Mouse (Mus musculus) liver, embryonic 13.5 days (tissue): ENCODE measurements at regions not wholly inside any gene's neighbourhood (a gene's known extent, or its start where the extent isn't known, plus 50 kb on each side); places are given as distances from the start of the nearest gene placed in this dataset.

Source experiments
- ATAC-seq: fragments of 200-750 bp; cut with Nextera tagmentation; 2 replicates; pipeline ENCODE4 v1.8.0; 2017; ENCODE audit warnings: low read depth, mild to moderate bottlenecking, moderate number of reproducible peaks, moderate library complexity
- DNase-seq: peaks from one replicate; pipeline ENCODE4 v3.0.0; 2022
- H3K27ac ChIP-seq: fragments of 300-500 bp; sonication (generic); 2 replicates; pipeline ENCODE4 v1.5.1; 2015; ENCODE audit warnings: moderate library complexity, mild to moderate bottlenecking, inconsistent platforms
- H3K27me3 ChIP-seq: fragments of 300-500 bp; sonication (generic); 2 replicates; pipeline ENCODE4 v1.6.1; 2015; ENCODE audit warnings: mild to moderate bottlenecking, inconsistent platforms
- H3K36me3 ChIP-seq: fragments of 300-500 bp; sonication (generic); 2 replicates; pipeline ENCODE4 v1.6.1; 2015; ENCODE audit warnings: mild to moderate bottlenecking, inconsistent platforms
- H3K4me1 ChIP-seq: fragments of 300-500 bp; sonication (generic); replicated peaks from 2 replicates; pipeline ENCODE4 v1.6.1; 2015; ENCODE audit warnings: inconsistent platforms
- H3K4me2 ChIP-seq: fragments of 300-500 bp; sonication (generic); 2 replicates; pipeline ENCODE4 v1.6.1; 2015; ENCODE audit warnings: inconsistent platforms, mild to moderate bottlenecking, moderate library complexity
- H3K4me3 ChIP-seq: fragments of 300-500 bp; sonication (generic); replicated peaks from 2 replicates; pipeline ENCODE4 v1.5.1; 2015; ENCODE audit warnings: mild to moderate bottlenecking, inconsistent platforms
- H3K9ac ChIP-seq: fragments of 300-500 bp; sonication (generic); 2 replicates; pipeline ENCODE4 v1.6.1; 2015; ENCODE audit warnings: mild to moderate bottlenecking, inconsistent platforms
- H3K9me3 ChIP-seq: fragments of 300-500 bp; sonication (generic); replicated peaks from 2 replicates; pipeline ENCODE4 v1.6.1; 2016; ENCODE audit warnings: inconsistent platforms
- WGBS: fragments of 180-500 bp; shearing (Covaris S2); methylation state at CpG from one replicate; pipeline ENCODE4 v1.1.7; 2015; ENCODE audit not compliant: insufficient replicate concordance; 5-methylcytosine and 5-hydroxymethylcytosine counted together

DNA sequence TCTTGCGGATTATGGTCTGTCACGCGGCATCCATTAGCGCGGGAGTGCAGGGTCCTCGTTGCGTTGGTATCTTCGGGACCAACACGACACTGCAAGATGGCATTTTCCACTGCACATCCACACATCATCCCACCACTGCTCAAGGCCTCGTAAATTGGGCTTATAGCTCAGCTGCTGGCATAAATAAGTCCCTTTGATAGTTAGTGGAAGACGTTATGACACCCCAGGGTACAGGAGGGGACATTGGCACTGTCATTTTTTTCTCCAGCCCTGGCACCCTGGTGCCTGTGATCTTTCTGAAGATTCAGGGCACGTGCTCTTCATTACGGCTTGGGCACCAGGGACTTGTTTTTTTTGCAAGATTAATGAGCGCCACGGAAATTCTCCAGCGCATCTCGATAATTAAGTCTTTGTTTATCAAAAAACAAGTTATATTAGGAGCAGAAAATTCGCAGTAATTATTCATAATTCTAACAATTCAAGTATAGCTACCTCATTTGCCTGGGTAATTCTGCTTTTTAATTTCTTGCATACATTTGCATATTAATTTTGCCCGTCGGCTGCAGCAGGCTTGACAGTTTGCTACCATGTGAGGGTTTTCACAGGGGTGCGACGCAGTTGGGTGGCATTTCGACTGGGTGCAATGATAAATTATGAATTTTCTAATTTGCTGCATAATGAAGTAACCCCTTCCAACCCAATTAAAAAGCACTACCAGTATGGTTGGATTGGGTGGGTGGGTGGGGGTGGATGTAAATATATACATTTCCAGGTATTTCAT lies 119.1 kb downstream of the Vrk1 start:
- WGBS, result 82% methylated on average over 23 of the region's 23 CpGs
- no peak for ATAC-seq
- no peak overlapping the region for H3K9ac ChIP-seq

DNA sequence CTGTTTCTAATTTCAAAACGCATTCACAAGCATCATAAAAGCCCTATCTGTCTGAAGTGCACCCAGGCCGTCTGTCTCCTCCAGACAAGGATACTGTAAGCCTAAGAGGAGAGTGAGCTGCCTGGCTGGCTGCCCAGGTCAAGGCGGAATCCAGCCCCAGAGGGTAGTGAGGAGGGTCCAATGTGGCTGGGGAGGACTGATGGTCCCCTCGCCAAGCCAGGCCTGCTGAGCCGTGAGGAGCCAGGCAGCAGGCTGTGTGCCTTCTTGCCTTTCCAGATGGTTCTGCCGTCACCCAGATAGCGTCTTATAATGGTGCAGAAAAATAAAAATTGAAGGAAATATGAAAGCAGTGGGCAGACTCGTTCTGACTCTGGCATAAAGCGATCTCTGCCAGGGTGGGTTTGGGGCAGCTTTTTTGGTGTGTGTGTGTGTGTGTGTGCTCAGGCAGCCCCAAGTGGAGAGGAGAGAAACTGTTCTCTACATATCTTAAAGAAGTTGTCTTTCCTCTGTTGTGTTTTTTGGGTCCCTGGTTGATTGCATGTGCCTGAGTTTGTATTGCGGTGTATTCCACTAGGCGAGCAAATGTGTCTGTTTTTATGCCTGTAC lies 120.1 kb downstream of the Vrk1 start:
- WGBS, result 66% methylated on average over 11 of the region's 11 CpGs

More for the DNA sequence above, 119.1 kb downstream of the Vrk1 start:
- Histone ChIP-seq H3K4me1 (no peaks in the 10 kb centered on the region), H3K27ac (no peak overlapping the region), H3K9me3 (peaks cover 8% of the 10 kb centered on the region; the same call in 1 of the 2 replicates), H3K27me3 (no peaks in the 10 kb centered on the region), H3K36me3 (no peaks in the 10 kb centered on the region), H3K4me2 (no peak overlapping the region), H3K4me3 (no peak overlapping the region)
- no peak for DNase-seq

DNA sequence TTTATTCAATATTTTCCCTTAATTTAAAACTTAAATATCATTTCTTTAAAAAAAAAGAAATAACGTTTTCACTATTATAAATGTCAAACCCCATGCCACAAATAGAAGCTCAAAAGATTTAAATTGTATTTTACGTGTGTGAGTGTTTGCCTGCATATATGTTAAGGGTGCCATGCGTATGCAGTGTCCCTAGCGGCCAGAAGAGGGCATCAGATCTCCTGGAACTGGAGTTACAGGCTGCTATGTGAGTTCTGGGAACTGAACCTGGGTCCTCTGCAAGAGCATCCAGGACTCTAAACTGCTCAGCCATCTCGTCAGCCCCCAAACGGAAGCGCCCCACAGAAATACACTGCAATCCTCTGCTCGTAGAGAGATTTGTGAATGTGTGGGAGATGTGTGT lies 122.7 kb downstream of the Vrk1 start:
- H3K9me3 ChIP-seq, result 0 out of 2 replicates have a peak, but pooled peaks cover 6% of the 10 kb centered on the region

More for the DNA sequence above, 120.1 kb downstream of the Vrk1 start:
- DNase-seq, result no peak
- ATAC-seq, result no peak
- H3K9me3 ChIP-seq, result peaks cover 6% of the 10 kb centered on the region; the same call in 1 of the 2 replicates
- no peak overlapping the region for H3K4me2 ChIP-seq
- no peak overlapping the region for H3K9ac ChIP-seq
- no peaks in the 10 kb centered on the region for H3K4me1 ChIP-seq
- no peaks in the 10 kb centered on the region for H3K27me3 ChIP-seq
- no peak overlapping the region for H3K27ac ChIP-seq
- H3K4me3 ChIP-seq, result no peak overlapping the region
- H3K36me3 ChIP-seq, result no peaks in the 10 kb centered on the region

DNA sequence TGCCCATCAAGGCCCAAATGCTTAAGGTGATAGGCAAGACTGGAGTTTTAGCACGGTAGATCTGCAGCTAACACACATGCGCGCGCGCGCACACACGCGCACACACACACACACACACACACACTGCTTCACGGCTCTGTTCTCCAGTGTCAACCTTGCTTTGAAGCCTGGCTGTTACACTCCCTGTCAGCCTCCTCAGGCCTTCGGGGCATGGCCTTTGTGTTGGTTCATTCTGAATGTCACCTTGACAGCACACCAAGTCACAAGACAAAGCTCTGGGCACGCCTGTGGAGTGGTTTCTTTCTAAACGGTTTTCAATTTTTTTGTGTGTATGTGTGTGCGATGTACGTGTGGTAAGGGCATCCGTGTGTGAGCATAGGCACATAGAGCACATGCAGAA lies 128.4 kb downstream of the Vrk1 start:
- Histone ChIP-seq H3K9ac (no peak overlapping the region), H3K4me3 (no peak overlapping the region), H3K4me1 (no peaks in the 10 kb centered on the region), H3K9me3 (no peaks in the 10 kb centered on the region), H3K4me2 (no peak overlapping the region), H3K27me3 (no peaks in the 10 kb centered on the region), H3K27ac (no peak overlapping the region), H3K36me3 (no peaks in the 10 kb centered on the region)
- no peak for ATAC-seq
- DNase-seq, result no peak
- WGBS, result 80% methylated on average over 15 of the region's 15 CpGs

More for the DNA sequence above, 122.7 kb downstream of the Vrk1 start:
- Histone ChIP-seq H3K27ac (no peak overlapping the region), H3K9ac (no peak overlapping the region), H3K4me1 (no peaks in the 10 kb centered on the region), H3K4me3 (no peak overlapping the region), H3K4me2 (no peak overlapping the region), H3K27me3 (no peaks in the 10 kb centered on the region), H3K36me3 (no peaks in the 10 kb centered on the region)
- 76% methylated on average over 8 of the region's 8 CpGs for WGBS
- DNase-seq, result no peak
- ATAC-seq, result no peak

DNA sequence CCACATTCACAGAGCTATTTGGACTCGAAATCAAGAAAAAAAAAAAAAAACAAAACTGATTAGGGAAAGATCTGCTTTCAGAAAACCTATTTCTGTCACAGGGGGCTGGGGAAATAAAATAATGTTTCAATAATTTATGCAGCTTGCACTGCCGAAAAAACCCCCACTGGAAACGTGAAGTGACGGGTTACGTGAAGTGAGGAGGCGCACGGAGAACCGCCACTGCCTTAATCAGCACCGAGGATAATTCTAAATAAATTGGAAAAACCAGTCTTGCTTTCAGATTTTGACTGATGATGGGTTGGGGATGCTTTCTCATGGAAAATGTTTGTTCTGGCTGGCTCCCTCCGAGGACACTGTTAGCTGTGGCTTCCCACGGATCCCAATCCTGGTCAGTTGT lies 129.5 kb downstream of the Vrk1 start:
- 76% methylated on average over 11 of the region's 11 CpGs for WGBS
- no peaks in the 10 kb centered on the region for H3K36me3 ChIP-seq

DNA sequence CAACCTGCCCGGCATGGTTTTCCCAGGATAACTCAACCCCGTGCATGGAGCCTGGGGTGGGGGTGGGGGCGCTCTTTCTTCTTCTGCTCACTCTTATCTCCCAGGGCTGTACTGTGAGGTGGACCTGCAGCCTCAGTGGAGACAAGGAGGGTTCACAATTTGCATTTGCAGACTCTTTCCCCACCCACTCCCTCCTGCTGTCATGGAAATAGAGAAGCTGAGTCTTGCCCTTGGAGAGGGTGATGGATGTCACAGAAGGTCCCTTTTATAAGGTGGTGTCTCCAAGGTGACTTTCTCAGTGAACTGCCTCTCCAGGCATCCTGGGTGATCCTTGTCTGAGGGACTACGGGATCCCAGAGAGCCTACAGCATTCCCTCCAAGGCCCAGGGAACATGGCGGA lies 129.9 kb downstream of the Vrk1 start:
- ATAC-seq (no peak), DNase-seq (no peak)
- Histone ChIP-seq H3K9me3 (no peaks in the 10 kb centered on the region), H3K27ac (no peak overlapping the region), H3K9ac (no peak overlapping the region), H3K4me1 (no peaks in the 10 kb centered on the region), H3K4me3 (no peak overlapping the region), H3K27me3 (no peaks in the 10 kb centered on the region), H3K4me2 (no peak overlapping the region), H3K36me3 (no peaks in the 10 kb centered on the region)
- WGBS, result 52% methylated on average over 5 of the region's 5 CpGs

More for the DNA sequence above, 129.5 kb downstream of the Vrk1 start:
- Histone ChIP-seq H3K9me3 (no peaks in the 10 kb centered on the region), H3K4me2 (no peak overlapping the region), H3K27me3 (no peaks in the 10 kb centered on the region), H3K4me3 (no peak overlapping the region), H3K9ac (no peak overlapping the region), H3K4me1 (no peaks in the 10 kb centered on the region), H3K27ac (no peak overlapping the region)
- DNase-seq (no peak), ATAC-seq (no peak)

DNA sequence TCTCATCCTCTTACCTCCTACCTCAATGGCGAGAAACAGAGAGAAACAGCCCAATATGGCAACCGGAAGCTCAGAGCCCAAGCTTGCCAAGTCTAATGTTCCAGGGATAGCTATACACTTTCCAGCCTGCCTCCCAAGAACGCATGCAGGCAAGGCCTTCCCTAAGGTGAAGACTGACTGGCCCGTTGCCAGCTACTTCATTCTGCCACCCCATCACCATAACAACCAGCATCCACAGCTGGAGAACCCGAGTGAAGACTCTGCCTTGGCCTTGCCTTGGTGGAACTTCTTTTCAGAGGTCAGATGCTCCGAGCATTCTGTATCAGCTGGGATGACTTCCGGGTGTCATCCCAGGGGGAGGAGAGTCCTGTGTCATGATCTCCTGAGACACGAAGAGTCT lies 130.6 kb downstream of the Vrk1 start:
- Histone ChIP-seq H3K4me1 (no peaks in the 10 kb centered on the region), H3K4me2 (no peak overlapping the region), H3K4me3 (no peak overlapping the region), H3K27ac (no peak overlapping the region), H3K9me3 (no peaks in the 10 kb centered on the region), H3K27me3 (no peaks in the 10 kb centered on the region), H3K36me3 (no peaks in the 10 kb centered on the region), H3K9ac (no peak overlapping the region)
- WGBS, result 72% methylated on average over 8 of the region's 8 CpGs
- ATAC-seq (no peak), DNase-seq (no peak)

DNA sequence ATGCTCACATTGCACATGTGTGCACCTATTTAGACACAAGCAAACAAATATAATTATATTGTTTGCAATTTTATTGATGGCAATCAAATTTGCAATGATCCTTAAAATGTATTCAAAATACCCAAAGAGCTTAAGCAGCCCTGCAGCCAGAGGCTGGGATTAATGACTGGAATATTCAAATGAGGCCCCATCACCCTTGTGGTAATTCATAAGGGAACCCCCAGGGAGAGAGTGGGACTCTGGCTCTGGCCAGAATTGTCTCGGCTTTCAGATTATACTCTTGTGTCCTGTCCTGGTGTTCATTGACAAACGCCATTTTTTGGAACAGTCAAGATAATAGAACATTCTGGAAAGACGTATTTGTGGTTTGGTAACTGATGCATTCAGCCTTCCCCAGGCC lies 133.5 kb downstream of the Vrk1 start:
- 70% methylated on average over 3 of the region's 3 CpGs for WGBS
- H3K4me3 ChIP-seq, result no peak overlapping the region
- DNase-seq, result no peak
- H3K4me1 ChIP-seq, result no peaks in the 10 kb centered on the region
- no peaks in the 10 kb centered on the region for H3K36me3 ChIP-seq
- no peak overlapping the region for H3K27ac ChIP-seq
- no peaks in the 10 kb centered on the region; the same call in none of the 2 replicates for H3K9me3 ChIP-seq
- no peak overlapping the region for H3K9ac ChIP-seq
- no peak overlapping the region for H3K4me2 ChIP-seq
- ATAC-seq, result no peak
- no peaks in the 10 kb centered on the region for H3K27me3 ChIP-seq

DNA sequence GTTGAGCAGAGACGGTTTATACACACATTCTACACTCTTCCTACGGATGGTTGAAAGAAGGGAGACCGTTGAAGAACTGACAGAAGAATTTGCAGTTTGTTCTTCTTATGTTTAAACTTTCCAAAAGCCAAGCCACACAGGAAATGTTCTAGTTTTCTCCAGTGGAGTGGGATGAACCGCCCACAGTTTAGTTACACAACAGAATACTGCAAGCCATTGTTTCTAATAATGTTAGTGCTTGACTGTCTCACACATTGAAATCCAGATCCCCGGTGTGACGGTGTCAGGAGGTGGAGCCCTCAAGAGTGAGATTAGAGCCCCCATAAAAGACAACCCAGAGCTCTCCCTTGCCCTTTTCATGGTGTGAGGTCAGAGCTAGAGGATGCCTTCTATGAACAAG lies 146.8 kb downstream of the Vrk1 start:
- no peak overlapping the region for H3K9ac ChIP-seq
- H3K27ac ChIP-seq, result no peak overlapping the region
- no peaks in the 10 kb centered on the region for H3K36me3 ChIP-seq
- DNase-seq, result no peak
- H3K9me3 ChIP-seq, result no peaks in the 10 kb centered on the region
- H3K4me2 ChIP-seq, result no peak overlapping the region
- no peak for ATAC-seq
- no peaks in the 10 kb centered on the region for H3K27me3 ChIP-seq
- 57% methylated on average over 6 of the region's 6 CpGs for WGBS
- H3K4me3 ChIP-seq, result no peak overlapping the region
- H3K4me1 ChIP-seq, result no peaks in the 10 kb centered on the region

DNA sequence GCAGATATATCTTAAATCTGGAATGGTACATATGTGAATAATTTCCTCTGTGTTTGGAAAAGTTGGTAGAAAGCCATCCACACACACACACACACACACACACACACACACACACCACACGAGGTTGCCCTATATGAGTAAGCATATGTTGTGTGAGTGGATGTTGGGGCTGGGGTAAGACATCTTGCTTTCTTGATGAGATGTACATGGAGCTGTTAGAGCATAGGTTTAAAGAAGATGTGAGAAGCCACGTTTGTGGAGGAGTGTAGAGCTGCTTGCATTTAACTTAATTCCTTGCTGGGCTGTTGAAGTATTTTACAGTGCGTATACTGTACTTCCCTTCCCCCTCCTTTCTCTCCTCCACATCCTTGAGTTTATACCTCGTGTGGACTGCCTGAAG lies 147.8 kb downstream of the Vrk1 start:
- H3K36me3 ChIP-seq, result no peaks in the 10 kb centered on the region
- no peak overlapping the region for H3K4me2 ChIP-seq
- no peak overlapping the region for H3K9ac ChIP-seq
- no peaks in the 10 kb centered on the region for H3K27me3 ChIP-seq
- H3K9me3 ChIP-seq, result no peaks in the 10 kb centered on the region
- H3K4me1 ChIP-seq, result no peaks in the 10 kb centered on the region
- H3K27ac ChIP-seq, result no peak overlapping the region
- H3K4me3 ChIP-seq, result no peak overlapping the region
- DNase-seq (no peak), ATAC-seq (no peak)
- WGBS, result 38% methylated on average over 4 of the region's 4 CpGs

DNA sequence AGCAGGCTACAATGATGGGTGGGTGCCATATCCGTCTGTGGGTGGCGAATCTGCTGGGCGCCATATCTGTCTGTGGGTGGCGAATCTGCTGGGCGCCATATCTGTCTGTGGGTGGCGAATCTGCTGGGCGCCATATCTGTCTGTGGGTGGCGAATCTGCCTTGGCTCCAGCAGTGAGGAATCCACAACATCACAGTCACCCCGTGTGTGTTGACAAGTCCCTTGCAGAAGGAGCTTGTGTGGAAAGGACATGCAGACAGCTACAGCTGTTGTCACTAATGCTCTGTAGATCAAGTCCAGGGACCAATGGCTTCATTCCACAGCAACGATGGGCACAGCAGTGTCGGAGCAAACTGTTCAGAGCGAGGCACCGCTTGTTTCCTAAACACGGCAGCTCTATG lies 148.6 kb downstream of the Vrk1 start:
- Histone ChIP-seq H3K4me2 (no peak overlapping the region), H3K4me3 (no peak overlapping the region), H3K9me3 (no peaks in the 10 kb centered on the region), H3K27me3 (no peaks in the 10 kb centered on the region), H3K27ac (no peak overlapping the region), H3K9ac (no peak overlapping the region), H3K36me3 (no peaks in the 10 kb centered on the region), H3K4me1 (no peaks in the 10 kb centered on the region)
- DNase-seq (no peak), ATAC-seq (no peak)
- 84% methylated on average over 14 of the region's 14 CpGs for WGBS

DNA sequence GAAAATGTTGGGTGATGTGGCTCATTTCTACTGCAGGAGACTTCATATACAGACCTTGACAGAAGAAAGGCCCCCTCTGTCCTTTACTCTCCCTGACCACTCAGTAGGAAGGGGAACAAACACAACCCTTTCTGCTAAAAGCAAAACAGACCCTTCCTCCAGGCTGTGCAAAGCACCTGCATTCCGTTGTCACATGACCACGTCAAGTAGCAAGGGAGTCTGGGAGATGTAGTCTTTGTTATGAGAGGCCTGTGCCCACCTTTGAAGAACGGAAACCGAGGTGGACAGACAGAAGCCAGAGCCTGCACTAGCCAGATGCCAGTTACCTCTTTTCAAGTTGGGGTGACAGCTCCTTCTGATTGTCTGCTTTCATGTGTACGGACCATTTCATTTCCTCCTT lies 161.3 kb downstream of the Vrk1 start:
- 54% methylated on average over 5 of the region's 5 CpGs for WGBS
- DNase-seq, result no peak
- H3K9me3 ChIP-seq, result no peaks in the 10 kb centered on the region
- H3K27ac ChIP-seq, result no peak overlapping the region
- H3K4me2 ChIP-seq, result no peak overlapping the region
- H3K36me3 ChIP-seq, result no peaks in the 10 kb centered on the region
- H3K4me3 ChIP-seq, result no peak overlapping the region
- no peak for ATAC-seq
- peaks cover 43% of the 10 kb centered on the region for H3K27me3 ChIP-seq
- H3K9ac ChIP-seq, result no peak overlapping the region
- H3K4me1 ChIP-seq, result no peaks in the 10 kb centered on the region
